Mouse (Mus musculus) cerebellum, adult 2 months (tissue): ENCODE measurements at regions not wholly inside any gene's neighbourhood (a gene's known extent, or its start where the extent isn't known, plus 50 kb on each side); places are given as distances from the start of the nearest gene placed in this dataset.

Source experiments
- CTCF ChIP-seq: fragments of 200-500 bp; IDR thresholded peaks from 2 replicates; pipeline ENCODE4 v1.5.1; 2011; ENCODE audit warnings: low read depth, mild to moderate bottlenecking, control low read depth, low read length, moderate library complexity, borderline replicate concordance; ENCODE audit not compliant: insufficient read depth
- POLR2A ChIP-seq: fragments of 200-500 bp; IDR thresholded peaks from 2 replicates; pipeline ENCODE4 v1.6.1; 2011; ENCODE audit warnings: low read length, control low read depth, borderline replicate concordance; ENCODE audit not compliant: insufficient read depth

DNA sequence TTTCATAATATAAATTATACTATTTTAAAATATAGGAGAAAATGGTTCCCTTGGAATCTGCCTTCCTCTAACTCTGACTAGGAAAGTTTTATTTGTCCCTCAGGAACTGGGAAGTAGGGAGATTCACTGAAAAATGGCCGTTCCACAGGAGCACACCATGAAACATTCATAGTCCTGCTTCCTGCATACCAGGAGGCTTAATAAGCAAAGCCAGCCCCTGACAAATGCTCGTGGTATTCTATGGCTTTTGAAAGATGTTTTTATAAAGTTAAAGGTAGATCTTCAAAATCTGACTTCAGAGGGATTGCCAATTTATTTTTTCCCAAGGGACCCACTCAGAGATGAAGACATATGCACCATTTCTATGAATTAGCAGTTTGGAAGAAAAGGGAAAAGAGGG is 426.9 kb downstream of the Lmo4 start:
- no peak for TF ChIP-seq CTCF
- TF ChIP-seq POLR2A = no peak
